Mouse (Mus musculus) cerebellum, adult 8-10 months (tissue): ENCODE measurements around the gene Coro2b.
A peak's percentile ranks its signal among the peaks of the same experiment; 100 is the strongest.

ENCODE experiments used
- DNase-seq: peaks from one replicate; pipeline ENCODE4 v3.0.0; 2022

Gene Coro2b

DNA sequence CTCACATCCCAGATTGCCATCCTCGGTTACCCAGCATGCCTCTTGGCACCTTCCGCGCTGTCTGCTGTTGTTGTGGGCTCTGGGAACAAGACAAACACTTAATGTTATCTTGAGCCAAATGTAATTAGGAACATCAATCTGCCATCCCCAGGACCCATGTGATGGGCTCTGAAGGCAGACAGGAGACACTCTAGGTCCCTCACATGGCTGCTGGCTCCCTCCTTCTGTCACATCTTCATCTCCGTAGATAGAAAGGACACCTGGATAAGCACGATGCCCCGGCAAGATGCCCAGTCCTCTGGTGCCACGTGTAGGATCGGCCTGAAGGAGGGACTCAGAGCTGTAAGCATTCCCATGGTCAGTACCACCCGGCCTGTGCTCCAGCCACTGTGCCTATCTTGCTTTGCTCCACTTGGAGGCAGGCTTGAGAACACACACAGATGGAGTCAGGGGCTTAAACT lies 2.4 kb upstream of the Coro2b start:
- no peak for DNase-seq

DNA sequence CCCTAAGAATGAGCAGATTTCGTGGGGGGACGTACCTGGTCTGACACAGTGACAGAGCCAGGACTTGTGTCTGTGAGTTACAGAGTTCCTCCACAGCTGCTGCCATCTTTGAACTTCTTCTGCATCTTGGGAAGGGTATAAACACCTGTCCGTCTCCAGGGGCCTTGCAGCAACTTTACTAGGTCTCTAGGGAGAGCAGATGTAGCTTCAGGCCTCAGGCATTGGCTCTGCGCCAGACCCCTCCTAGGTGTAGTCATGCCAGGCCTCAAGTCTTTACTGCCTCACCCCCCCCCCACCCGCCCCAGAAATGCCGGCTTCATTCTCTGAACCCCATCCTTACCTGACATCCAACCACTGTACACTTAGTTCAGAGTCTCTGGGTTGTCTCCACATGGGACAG lies 1.1 kb upstream of the Coro2b start:
- DNase-seq = no peak

DNA sequence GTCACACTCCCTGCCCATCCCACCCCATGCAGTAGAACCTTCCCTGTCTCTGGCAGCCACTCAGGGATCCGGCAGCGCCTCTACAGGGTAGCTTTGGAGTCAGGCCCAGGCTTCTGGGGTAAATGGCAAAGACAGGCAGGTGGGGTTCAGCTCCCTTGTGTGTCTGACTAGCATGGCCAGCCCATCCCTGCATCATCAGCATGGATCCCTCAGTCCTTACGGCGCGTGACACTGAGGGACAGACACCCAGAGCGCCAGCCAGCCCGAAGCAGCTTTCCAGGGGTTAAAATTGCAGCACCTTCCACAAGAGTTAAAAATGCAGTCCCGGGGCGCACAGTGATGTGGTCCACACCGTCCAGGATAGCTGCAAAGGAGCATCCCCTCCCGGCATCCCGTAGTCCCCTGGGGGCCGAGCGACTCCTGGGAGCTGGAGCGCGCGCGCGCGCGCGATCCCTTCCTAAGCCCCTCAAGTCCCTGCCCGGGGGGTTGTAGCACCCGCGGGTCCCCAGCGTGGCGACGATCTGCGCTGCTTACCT lies 657 bp downstream of the Coro2b start:
- peak; percentile 84 for DNase-seq

DNA sequence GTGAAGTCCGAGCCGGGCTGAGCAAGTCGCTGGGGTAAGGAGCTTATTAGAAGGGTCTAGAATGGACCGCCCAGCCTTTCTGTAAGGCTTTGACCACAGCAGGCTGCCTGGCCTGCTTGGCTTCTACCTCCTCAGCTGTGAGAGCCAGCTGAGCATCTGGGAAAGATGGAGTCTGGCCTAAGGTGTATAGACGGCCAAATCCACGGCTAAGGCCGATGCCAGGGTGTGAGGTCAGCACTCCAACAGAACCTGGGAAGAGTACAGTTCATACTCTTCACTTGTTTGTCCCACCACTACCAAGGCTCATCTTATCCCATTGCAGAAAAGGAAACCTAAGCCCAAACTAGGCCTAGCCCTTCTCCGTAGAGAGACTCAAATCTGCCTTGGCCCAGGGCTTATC lies 1.3 kb downstream of the Coro2b start:
- DNase-seq = no peak

DNA sequence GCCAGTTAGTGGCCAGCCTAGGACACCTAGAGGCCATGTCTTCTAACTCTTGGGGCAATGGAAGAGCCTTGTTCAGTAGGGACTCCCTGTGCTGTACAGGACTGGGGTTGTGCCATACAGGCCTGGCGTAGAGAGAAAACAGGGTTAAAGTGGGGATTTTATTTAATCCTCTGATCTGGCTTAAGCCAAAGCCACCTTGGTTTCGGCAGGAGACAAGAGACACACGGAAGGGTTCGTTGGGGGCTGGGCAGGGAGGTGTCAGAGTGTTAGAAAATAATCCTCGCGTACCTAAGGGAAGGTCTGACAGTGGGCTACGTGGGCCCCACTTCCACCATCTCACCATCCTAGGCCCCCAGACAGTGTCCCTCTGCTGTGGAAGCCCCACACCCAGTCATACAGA lies 2.2 kb downstream of the Coro2b start:
- no peak for DNase-seq

DNA sequence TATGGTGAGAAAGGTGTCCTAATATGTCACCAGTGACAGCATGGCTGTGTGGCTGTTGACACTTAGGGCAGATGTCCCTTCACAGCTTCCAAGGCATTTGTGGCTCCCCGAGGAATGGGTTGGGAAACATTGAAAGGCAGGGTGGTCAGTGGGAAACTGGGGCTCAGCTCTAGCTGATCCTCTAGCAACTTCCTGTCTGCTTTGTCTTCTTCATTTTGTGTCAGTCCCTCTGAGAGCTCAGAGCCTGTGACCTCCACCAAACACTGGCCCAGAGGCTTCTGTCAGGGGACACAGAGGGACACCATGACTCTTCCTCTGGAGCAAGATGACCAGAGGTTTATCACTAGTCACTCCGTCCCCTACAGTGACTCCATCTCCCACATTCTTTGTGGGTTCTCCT lies 2.7 kb downstream of the Coro2b start:
- no peak for DNase-seq

DNA sequence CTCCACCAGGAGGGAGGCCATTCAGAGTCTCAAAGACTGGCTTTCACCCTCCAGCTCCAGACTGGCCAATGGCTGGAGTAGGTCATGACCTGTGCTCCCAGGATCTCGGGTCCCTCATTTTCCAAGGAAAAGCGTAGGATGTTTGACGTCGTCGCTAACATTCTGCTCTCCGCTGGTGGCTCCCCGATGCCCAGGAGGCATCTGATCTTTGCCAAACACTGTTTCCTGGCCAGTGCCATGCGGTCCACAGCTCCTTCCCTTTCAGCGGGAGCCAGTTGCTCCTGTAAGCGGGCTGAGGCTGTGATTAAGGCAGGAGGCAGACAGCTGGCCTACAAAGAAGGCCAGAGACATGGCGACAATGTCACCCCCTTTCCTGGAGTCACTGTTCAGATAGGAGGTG lies 4.0 kb downstream of the Coro2b start:
- DNase-seq = no peak

DNA sequence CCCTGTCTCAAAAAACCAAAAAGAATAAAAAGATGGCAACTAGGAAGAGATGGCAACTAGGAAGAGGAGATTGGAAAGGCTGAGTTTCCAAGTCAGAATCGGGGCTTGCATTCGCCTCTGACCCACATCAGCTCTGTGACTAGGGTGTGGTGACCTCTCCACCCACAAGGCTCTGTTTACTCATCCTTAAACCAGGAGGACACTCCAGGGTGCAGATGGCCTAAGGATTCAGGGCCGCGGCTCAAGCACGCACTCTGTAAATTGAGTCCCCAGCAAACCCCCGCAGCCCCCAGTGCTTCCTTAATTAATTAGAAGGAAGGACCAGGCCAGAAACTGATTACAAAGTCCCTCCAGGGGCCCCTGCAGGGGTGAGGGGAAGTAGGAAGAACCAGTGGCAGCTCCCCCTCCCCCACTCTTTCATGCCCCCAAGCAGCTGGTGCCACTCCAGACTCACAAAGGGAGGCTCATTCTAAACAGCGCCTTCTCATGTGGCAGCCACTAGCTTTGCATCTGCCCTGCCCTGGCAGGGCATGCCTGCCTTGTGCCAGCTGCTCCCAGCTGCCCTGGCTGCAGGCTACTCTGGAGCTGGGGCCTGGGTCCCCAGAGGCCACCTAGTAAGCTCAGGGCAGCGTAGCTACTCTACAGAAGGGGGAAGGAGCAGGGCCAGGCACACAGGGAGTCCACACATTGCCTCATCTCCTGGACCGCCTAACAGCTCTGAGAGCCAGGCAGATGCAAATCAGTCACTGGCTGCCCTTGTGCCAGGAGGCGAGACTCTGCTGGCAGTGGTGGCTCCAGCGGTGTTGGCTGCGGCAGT lies 5.2 kb downstream of the Coro2b start:
- no peak for DNase-seq

DNA sequence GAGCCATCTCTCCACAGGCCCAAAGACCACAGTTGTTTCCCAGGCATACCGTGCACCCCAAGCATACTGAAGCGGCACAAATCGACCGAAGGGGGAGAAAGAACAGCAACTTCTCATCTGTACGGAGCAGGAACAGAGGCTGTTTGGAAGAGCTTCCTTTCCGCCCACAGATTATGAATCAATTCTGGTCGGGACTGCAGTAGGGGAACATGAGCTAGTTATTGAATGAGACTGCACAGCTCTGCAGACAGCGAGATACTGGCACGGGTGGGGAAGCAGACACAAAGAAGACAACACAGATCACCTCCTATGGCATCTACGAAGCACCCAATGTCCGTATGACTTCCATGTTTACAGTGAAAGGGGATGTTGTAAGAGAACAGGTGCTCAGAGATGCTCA lies 8.3 kb downstream of the Coro2b start:
- no peak for DNase-seq

DNA sequence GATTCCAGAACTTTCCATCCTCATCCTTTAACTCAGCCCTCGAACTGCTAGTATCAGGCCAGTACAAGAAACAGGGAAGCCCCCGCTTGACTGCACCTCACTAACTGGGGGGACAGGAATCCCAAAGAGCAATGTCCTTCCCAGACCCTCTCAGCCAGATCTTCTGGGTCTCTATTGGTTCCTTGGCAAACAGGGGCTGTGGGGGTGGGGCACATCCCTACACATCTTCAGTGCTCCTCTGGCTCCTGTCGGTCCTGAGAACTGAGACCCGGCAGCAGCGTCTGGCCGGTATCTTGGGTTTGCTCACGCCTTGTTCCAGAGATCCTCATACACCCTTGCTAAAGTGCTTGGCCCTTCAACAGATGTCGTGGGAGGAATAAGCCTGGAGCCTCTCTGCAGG lies 10.0 kb downstream of the Coro2b start:
- DNase-seq = no peak

DNA sequence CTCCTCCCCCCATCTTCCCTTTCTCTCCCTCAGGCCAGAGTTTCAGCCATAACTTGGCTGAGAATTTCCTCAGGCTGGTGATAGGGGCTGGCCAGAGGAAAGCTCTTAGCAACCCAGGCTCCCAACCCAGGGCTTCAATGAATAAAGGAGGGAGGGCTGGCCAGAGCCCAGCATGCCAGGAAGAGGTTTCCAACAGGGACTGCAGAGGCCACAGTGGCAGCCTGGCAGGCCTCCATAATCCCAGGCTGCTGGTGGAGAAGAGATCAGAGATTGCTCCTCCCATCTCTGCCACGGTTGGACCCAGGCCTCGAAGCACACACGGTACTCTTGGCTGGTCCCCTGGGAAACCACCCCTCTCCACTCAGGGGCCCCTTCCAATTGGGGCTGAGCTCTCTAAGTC lies 10.4 kb downstream of the Coro2b start:
- DNase-seq = peak; percentile 77

DNA sequence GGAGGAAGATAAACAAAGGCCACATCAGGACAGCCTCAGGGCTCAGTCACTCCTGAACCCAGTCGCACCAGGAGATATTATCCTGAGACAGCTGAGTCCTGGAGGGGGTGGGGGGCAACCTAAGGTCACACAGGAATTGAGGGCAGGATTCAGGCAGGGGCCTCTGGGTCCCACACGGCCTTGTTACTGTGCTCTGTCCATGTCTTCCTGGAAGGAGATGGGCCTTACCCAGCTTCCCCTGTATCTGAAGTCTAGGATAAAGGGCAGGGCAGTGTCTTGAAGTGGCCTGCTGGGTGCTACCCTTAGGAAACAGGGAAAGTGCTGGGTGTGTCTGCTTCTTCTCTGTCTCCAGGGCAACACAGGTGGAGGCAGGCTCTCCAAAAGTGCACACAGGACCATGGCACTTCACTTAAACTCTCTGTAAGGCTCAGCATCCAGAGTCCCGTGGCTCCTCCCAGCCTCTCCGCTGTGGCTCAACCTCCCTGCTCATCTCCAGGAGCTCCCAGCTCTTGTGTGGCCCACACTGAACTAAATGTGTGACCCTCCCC lies 12.0 kb downstream of the Coro2b start:
- no peak for DNase-seq

DNA sequence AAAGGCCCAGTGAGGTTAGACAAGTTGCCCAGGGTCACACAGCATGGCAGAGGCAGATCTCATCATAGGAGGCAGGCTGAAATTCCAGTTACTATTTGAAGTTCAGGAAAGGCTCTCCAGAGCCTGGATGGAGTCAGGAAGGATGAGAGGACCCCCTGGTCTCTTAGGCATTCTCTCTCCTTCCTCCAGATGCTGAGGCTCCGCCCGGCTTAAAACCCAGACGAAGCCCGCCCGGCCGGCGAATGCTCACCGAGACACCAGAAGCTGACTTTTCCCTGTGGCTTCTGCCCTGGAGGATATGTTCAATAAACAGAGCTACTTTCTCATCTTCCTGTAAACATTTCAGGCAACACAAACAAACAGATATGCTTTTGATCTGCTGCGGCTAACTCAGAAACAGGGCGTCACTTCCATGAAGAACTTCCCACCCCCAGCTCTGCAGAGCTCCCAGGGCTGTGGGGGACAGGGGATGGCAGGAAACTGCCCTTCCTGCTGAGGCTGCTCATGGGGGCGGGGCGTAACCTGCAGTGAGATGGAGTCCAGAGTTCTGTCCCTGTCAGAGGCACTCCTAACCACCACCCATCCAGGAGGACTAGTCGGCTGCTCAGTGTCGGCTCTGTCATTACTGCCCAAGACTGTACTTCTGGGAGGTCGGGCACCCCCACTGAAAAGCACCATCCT lies 13.9 kb downstream of the Coro2b start:
- no peak for DNase-seq

DNA sequence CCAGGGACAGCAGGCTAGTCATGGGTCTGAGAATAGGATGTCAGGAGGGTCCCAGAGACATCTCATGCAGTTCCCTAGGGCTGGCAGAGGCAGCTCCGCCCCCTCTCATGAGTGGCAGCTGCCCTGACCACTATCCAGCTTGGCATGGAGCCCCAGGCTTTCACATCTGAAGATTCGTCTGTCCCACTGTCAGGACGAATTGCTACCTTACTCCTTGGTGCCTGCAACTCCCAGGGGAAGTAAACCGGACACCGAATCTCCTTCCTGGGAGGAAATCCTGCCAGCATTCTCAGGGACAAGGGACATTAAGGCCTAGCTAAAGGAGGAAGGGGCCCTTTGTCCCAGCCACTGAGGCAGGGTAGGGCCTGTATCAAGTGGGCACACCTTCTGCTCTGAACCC lies 14.6 kb downstream of the Coro2b start:
- DNase-seq = no peak

DNA sequence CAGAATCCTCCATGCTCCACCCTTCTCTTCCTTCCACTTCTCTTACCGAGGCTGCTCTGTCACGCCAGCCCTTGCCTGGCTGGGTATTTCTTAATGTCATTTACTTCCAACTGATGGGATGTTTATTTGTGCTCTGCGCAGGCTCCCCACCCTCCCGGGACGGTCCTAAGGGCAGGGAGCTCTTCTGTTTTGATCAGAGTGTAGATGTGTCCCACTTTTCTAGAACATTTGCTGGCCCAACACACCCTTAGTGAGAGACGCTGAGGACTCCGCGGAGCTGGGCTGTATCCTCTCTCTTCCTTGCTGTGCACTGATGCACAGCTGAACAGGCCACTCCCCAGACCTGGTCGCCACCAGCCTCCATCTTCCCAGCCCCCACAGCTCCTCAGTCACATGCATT lies 15.3 kb downstream of the Coro2b start:
- DNase-seq = no peak

DNA sequence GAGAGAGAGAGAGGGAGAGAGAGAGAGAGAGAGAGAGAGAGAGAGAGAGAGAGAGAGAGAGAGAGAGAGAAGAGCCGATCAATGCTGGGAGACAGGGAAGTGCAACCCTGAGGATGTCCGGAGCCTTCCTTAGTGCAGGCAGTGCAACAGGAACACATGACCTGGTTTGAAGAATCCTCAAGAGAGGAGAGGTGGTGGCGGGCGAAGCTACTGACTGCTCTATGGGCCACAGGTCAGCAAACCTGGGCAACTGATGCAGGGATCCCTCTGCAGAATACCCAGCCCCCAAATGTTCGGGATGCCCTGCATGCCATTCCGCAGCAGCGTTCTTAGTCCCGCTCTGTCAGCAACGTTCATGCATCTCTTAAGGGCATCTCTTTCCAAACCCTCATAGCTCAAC lies 15.9 kb downstream of the Coro2b start:
- no peak for DNase-seq

DNA sequence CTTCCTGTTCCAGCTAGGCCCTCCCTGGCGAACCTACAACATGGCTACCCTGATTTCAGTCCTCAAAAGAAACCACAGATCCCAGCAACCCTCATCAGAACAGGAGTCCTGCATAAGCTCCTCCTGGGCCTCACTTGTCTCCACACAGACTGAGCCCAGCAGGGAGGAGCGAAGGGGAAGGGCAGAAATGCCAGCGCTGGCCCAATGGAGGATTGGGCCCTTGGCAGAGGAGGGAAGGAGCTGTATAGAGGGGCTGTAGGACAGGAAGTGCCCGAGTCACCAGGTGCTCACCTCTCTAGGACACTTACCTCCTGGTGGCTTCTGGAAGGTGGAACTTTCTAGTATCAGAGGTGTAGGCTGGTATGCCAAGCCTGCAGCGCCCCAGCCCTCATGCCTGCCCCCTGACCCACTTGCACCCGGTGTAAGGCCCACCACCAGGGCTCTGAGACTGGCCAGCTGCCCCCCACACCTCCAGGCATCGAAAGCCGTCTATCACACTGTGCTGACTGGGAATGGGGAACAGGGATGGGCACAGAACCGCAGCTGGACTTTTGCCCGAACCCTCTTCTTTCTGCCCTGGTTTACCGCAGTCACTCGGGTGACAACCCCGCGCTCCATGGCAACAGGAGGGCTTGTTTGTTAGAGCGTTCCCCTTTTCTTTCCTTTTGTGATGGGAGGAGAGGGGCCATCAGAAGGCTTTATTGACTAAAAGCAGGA lies 16.9 kb downstream of the Coro2b start:
- no peak for DNase-seq

DNA sequence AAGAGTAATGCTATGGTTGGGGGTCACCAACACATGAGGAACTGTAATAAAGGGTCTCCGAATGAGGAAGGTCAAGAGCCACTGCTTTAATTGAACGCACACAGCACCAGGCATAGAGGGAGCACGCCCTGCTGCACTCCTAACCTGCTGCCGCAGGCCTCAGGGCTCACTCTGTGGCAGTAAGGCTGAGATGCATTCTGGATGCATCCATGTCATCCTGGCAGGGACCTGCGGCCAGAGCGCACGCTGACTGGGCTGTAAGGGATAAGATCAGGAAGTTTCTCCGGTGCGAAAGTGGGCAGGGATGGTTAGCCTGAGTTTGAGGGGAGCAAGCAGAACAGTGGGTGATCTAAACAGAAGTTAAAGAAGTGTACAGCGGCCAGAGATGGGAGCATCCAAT lies 17.5 kb downstream of the Coro2b start:
- DNase-seq = no peak

DNA sequence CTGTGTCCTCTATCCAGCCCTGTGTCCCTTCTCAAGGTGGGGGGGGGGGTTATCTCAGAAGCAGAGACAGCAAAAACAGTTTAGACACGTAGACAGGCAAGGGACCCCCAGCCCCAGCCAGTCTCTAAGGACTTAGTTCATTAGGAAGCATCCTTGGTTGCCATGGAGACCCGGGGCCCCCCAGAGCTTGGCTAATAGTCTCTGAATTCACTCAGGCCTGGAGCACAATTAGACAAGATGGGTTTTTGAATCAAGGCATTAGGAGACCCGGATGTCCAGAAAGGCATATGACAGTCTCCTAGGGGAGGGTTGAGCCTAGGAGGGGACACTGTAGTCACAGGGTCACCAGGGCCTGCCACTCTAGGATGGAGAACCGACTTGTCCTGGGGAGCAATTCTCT lies 18.3 kb downstream of the Coro2b start:
- DNase-seq = no peak

DNA sequence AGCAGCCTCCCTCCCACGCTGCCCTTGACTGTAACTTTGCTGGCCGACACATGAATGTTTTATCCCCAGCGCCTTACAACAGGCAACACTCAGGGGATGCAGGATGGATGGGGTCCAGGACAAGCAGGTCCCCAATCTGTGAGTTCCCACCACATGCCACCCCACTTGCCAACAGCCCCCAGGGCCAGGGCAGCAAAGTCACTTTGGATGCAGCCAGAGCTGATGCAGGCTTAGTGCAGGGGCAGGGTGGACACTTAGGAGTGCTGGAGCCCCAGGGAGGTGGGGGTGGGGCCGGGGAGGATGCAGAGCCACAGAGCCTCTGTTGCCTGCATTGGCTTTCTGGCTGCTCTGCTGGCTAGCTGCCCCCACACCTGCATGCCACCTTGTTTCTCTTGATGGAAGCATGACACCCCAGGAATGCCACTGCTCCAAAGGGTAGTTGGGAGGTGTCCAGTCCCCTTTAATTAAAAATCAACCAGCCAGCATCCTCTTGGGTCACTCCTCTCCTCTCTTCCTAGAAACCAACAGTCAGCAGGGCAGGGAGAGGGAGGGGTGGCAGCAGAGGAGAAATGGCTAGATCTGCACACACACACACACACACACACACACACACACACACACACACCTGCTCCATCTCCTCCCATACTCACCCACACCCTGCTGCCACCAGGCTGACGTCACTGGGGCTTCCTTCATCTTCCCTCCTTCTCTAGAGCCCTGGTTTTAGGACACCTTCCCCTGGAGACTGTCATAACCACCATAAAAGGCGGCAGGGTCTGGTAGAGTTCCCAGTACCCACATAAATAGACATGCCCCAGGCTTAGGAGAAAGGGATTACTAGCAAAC lies 19.5 kb downstream of the Coro2b start:
- no peak for DNase-seq

DNA sequence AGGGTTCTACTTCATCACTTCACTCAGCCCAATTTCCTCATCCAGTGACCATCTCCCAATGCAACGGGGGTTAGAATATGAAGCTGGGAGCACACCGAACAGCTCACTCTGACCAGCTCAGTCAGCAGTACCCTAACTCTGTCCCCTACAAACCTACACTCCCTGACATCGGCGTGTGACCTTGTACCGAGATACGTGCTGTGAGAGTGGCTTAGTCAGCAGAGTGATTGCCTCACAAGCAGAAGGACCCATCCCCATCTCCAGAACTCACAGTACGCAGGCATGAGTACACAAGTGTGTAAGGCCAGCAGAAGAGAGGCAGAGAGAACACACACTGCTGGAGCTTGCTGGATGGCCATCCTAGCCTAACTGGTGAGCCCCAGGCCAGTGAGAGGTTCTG lies 21.7 kb downstream of the Coro2b start:
- no peak for DNase-seq

DNA sequence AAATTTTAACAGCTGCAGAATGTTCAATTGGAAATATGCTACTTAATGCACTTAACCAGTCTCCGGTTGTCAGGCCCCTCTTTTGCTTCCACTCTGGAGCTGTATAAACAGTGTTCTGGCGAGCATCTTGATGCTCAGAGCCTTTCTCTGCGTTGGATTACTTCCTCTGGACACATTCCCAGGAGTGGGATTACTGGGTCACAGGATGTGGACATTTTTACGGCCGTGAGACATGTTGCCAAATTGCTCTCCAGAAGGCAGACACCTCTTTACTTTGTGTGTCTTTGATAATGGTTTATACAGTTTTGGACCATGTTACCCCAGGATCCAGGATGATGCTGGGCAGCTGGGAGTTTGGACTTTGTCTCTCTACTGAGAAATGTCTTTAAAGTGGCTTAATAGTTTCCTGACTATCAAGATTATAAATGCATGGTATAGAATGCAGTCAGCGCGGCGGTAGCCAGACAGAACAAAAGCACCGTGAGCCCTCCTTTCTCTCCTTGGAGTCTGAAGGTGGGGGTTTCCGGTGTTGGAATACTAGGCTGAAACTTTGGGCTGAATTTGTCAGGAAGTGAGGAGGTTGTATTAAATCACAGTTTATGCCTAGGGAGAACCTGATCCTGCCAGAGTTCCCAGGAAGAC lies 23.2 kb downstream of the Coro2b start:
- no peak for DNase-seq
